Mouse (Mus musculus): ENCODE results near the gene Borcs7.

The Borcs7 gene

GRCm38 (mm10) chr19:46724411-46724810 lies 34.7 kb downstream of the Borcs7 start:
- TF ChIP-seq GATA4 (IDR thresholded peaks at IDR 0.05; ENCODE audit: insufficient replicate concordance, low read length): no peak

DNA sequence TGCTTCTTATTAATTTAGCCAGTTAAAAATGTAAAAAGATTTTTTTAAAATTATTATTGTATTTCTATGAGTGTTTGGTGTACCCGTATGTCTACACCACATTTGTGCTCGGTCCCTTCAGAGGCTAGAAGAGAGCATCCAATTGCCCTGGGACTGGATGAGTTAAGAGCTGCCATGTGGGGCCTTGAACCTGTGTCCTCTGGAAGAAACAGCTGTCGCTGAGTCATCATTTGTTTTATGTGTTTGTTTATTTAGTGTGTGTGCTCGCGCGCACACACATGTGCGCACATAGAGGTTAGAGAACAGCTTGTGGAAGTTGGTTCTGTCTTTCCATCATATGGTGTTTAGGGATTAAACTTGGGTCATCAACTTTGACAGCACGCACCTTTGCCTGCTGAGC lies 36.4 kb downstream of the Borcs7 start:
- TF ChIP-seq GATA4 (IDR thresholded peaks at IDR 0.05; ENCODE audit: insufficient replicate concordance, low read length): no peak

- no peak for TF ChIP-seq GATA4 (IDR thresholded peaks at IDR 0.05; ENCODE audit: insufficient replicate concordance, low read length)
Observed at GRCm38 (mm10) chr19:46727140-46727736, 37.5 kb downstream of the Borcs7 start.

DNA sequence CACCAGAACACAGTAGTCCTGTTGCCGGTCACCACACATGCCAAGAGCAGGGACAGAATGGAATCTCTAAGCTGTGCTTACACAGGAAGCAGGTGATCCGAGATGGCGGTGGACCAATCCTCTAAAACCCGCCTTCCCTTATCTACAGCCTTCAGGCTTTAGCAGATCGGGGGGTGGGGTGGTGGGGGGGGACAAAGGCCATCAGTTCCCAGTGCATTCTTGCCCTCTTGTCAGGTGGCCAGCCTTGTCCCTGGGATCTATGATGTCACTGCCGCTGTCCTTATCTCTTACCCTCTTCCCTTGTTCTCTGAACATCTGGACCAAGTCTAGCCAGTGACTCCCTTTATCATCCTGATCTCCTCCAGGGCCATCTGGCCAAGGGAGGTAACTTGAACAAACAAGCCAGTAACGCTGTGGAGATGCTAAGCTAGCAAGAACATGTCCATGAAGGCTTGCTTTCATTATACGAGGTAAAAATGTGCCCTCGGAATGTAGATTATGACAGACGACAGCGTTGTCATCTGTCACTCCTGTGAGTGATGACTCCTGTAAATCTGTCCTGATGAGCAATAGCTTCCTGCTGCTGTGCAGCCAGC lies 38.3 kb downstream of the Borcs7 start:
- TF ChIP-seq GATA4 (IDR thresholded peaks at IDR 0.05; ENCODE audit: insufficient replicate concordance, low read length): peak; percentile 99

DNA sequence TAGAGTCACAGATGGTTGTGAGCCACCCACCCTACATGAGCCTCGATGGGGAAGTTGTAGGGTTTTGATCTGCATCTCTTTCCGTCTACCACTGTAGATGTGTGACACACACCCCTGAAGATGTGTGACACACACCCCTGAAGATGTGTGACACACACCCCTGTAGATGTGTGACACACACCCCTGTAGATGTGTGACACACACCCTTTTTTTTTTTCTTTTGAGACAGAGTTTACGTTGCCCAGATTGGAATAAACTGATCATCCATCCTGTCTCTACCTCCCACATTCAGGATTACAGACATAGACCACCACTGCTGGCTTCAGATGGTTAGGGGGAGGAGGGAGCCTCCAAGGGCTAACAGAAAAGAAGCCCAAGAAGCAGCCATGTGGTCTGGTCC lies 39.2 kb downstream of the Borcs7 start:
- TF ChIP-seq GATA4 (IDR thresholded peaks at IDR 0.05; ENCODE audit: insufficient replicate concordance, low read length): no peak

DNA sequence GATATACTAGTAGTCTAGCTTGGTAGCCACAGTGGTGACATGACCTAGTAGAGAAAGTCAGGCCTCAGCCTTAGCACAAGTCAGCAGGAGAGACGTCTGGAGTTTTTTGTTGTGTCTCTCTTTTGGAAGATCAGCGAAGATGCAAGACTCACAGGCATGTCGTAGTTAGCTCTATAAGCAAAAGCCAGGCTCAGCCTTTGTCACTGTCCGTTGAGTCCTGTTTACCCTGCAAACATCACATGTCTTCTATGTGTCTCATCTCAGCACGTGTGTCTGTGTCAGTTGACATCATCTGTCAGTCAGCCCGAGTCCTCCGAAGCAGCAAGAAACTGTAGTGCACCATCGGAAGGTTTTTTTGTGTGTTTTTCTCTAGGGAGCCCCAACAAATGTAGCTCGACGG lies 41.6 kb downstream of the Borcs7 start:
- no peak for TF ChIP-seq GATA4 (IDR thresholded peaks at IDR 0.05; ENCODE audit: insufficient replicate concordance, low read length)

- TF ChIP-seq GATA4 (IDR thresholded peaks at IDR 0.05; ENCODE audit: insufficient replicate concordance, low read length): no peak
Observed at GRCm38 (mm10) chr19:46733626-46734025, 43.9 kb downstream of the Borcs7 start.

- peak; percentile 99 for TF ChIP-seq GATA4 (IDR thresholded peaks at IDR 0.05; ENCODE audit: insufficient replicate concordance, low read length)
Observed at GRCm38 (mm10) chr19:46735241-46735640, 45.5 kb downstream of the Borcs7 start.

GRCm38 (mm10) chr19:46737106-46737505 lies 47.4 kb downstream of the Borcs7 start:
- TF ChIP-seq GATA4 (IDR thresholded peaks at IDR 0.05; ENCODE audit: insufficient replicate concordance, low read length): no peak

- TF ChIP-seq GATA4 (IDR thresholded peaks at IDR 0.05; ENCODE audit: insufficient replicate concordance, low read length): no peak
Observed at GRCm38 (mm10) chr19:46740341-46741008, 50.8 kb downstream of the Borcs7 start.

DNA sequence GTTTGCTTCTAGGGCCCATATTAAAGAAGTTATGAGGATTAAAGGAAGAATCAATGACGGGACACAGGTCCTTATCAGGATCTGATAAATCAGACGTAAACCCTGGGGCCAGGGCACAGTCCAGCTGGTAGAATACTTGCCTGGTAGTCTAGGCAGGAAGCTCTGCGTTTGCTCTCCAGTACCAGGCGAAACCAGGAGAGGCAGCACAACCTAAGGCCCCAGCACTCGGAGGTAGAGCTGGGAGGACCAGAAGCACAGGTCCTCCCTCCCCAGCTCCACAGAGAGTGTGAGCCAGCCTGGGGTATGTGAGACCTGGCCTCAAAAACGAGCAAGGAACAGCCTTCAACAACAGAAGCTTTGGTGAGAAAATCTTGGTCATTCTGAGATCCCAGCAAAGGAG lies 51.9 kb downstream of the Borcs7 start:
- TF ChIP-seq GATA4 (IDR thresholded peaks at IDR 0.05; ENCODE audit: insufficient replicate concordance, low read length): no peak

GRCm38 (mm10) chr19:46744681-46745080 lies 55.0 kb downstream of the Borcs7 start:
- TF ChIP-seq GATA4 (IDR thresholded peaks at IDR 0.05; ENCODE audit: insufficient replicate concordance, low read length): no peak

GRCm38 (mm10) chr19:46747799-46748198 lies 58.1 kb downstream of the Borcs7 start:
- no peak for TF ChIP-seq GATA4 (IDR thresholded peaks at IDR 0.05; ENCODE audit: insufficient replicate concordance, low read length)

- no peak for TF ChIP-seq GATA4 (IDR thresholded peaks at IDR 0.05; ENCODE audit: insufficient replicate concordance, low read length)
Observed at GRCm38 (mm10) chr19:46752235-46752634, 62.5 kb downstream of the Borcs7 start.
